Mouse (Mus musculus): Measurements from ENCODE around the gene 4933424G06Rik.
"Not testable (repeated sequence)": the region's sequence is repeated elsewhere in the genome, so short reads cannot be mapped to it uniquely, and the experiment has no call there.

Gene 4933424G06Rik

GRCm38 (mm10) chr1:36709854-36710280, at the start of gene 4933424G06Rik:
4933424G06Rik (plus strand) TSS chr1:36710149.
- peak; percentile 96 for ATAC-seq (ENCODE audit: insufficient number of reproducible peaks, low FRiP score, low TSS enrichment)

GRCm38 (mm10) chr1:36664457-36664856, 45.5 kb upstream of the 4933424G06Rik start:
- ATAC-seq (ENCODE audit: insufficient number of reproducible peaks, low FRiP score, low TSS enrichment): peak; percentile 20; the same call in 1 of the 2 replicates

GRCm38 (mm10) chr1:36665165-36665723, 44.7 kb upstream of the 4933424G06Rik start:
- no peak for ATAC-seq (ENCODE audit: insufficient number of reproducible peaks, low FRiP score, low TSS enrichment)

GRCm38 (mm10) chr1:36665934-36666333, 44.0 kb upstream of the 4933424G06Rik start:
- no peak for ATAC-seq (ENCODE audit: insufficient number of reproducible peaks, low FRiP score, low TSS enrichment)

GRCm38 (mm10) chr1:36668007-36668406, 41.9 kb upstream of the 4933424G06Rik start:
- ATAC-seq (ENCODE audit: insufficient number of reproducible peaks, low FRiP score, low TSS enrichment): not testable (repeated sequence)

GRCm38 (mm10) chr1:36670256-36670655, 39.7 kb upstream of the 4933424G06Rik start:
- ATAC-seq (ENCODE audit: insufficient number of reproducible peaks, low FRiP score, low TSS enrichment): no peak

GRCm38 (mm10) chr1:36671260-36671659, 38.7 kb upstream of the 4933424G06Rik start:
- ATAC-seq (ENCODE audit: insufficient number of reproducible peaks, low FRiP score, low TSS enrichment): no peak

- no peak for ATAC-seq (ENCODE audit: insufficient number of reproducible peaks, low FRiP score, low TSS enrichment)
Measured at GRCm38 (mm10) chr1:36672648-36673350, 37.1 kb upstream of the 4933424G06Rik start.

GRCm38 (mm10) chr1:36674936-36675335, 35.0 kb upstream of the 4933424G06Rik start:
- no peak for ATAC-seq (ENCODE audit: insufficient number of reproducible peaks, low FRiP score, low TSS enrichment)

GRCm38 (mm10) chr1:36680893-36681292, 29.1 kb upstream of the 4933424G06Rik start:
- ATAC-seq (ENCODE audit: insufficient number of reproducible peaks, low FRiP score, low TSS enrichment): no peak

- ATAC-seq (ENCODE audit: insufficient number of reproducible peaks, low FRiP score, low TSS enrichment): no peak
Measured at GRCm38 (mm10) chr1:36682620-36683355, 27.2 kb upstream of the 4933424G06Rik start, which contains the start of gene Fam178b. Fam178b (minus strand) TSS chr1:36683183.

- peak; percentile 78; the same call in 1 of the 2 replicates for ATAC-seq (ENCODE audit: insufficient number of reproducible peaks, low FRiP score, low TSS enrichment)
Measured at GRCm38 (mm10) chr1:36683810-36684467, 26.0 kb upstream of the 4933424G06Rik start.

GRCm38 (mm10) chr1:36690671-36691235, 19.2 kb upstream of the 4933424G06Rik start:
- no peak for ATAC-seq (ENCODE audit: insufficient number of reproducible peaks, low FRiP score, low TSS enrichment)

GRCm38 (mm10) chr1:36691271-36692155, 18.4 kb upstream of the 4933424G06Rik start, which contains the start of gene Cox5b:
Cox5b (plus strand) TSS chr1:36691449.
- ATAC-seq (ENCODE audit: insufficient number of reproducible peaks, low FRiP score, low TSS enrichment): peak; percentile 95

GRCm38 (mm10) chr1:36694871-36695270, 15.1 kb upstream of the 4933424G06Rik start:
- no peak for ATAC-seq (ENCODE audit: insufficient number of reproducible peaks, low FRiP score, low TSS enrichment)

- ATAC-seq (ENCODE audit: insufficient number of reproducible peaks, low FRiP score, low TSS enrichment): no peak
Measured at GRCm38 (mm10) chr1:36696411-36696810, 13.5 kb upstream of the 4933424G06Rik start.

GRCm38 (mm10) chr1:36697030-36697429, 12.9 kb upstream of the 4933424G06Rik start:
- ATAC-seq (ENCODE audit: insufficient number of reproducible peaks, low FRiP score, low TSS enrichment): no peak

GRCm38 (mm10) chr1:36707166-36707565, 2.8 kb upstream of the 4933424G06Rik start:
- no peak for ATAC-seq (ENCODE audit: insufficient number of reproducible peaks, low FRiP score, low TSS enrichment)

GRCm38 (mm10) chr1:36707797-36708196, 2.2 kb upstream of the 4933424G06Rik start:
- no peak for ATAC-seq (ENCODE audit: insufficient number of reproducible peaks, low FRiP score, low TSS enrichment)

Measured in cerebellum, adult (tissue).